Mouse (Mus musculus): ENCODE data around the gene Zfp688. TPM values are rescaled to one million over a fixed set of nuclear protein-coding genes. Genes with fewer than 3 reads are reported as not detected.

Gene Zfp688
- polyA plus RNA-seq, 1 experiment, result 17.7 TPM

- no peak overlapping the region for H3K27ac ChIP-seq (ENCODE audit: insufficient read depth, low read depth, low read length)
- H3K4me3 ChIP-seq (ENCODE audit: insufficient read depth, low read length), result no peak overlapping the region
- TF ChIP-seq POLR2A (IDR thresholded peaks at IDR 0.05; ENCODE audit: borderline replicate concordance, low read depth, low read length), result no peak
- TF ChIP-seq CTCF (IDR thresholded peaks at IDR 0.05; ENCODE audit: low read depth, low read length), result no peak
- H3K4me1 ChIP-seq (ENCODE audit: control insufficient read depth, insufficient read depth, low read length), result peaks cover 6% of the 10 kb centered on the region
These were observed 33.0 kb upstream of the Zfp688 start for GRCm38 (mm10) chr7:127454905-127455304.

- no peak for TF ChIP-seq CTCF (IDR thresholded peaks at IDR 0.05; ENCODE audit: low read depth, low read length)
- TF ChIP-seq POLR2A (IDR thresholded peaks at IDR 0.05; ENCODE audit: borderline replicate concordance, low read depth, low read length), result no peak
- H3K27ac ChIP-seq (ENCODE audit: insufficient read depth, low read depth, low read length), result no peak overlapping the region
- peaks cover 9% of the 10 kb centered on the region for H3K4me1 ChIP-seq (ENCODE audit: control insufficient read depth, insufficient read depth, low read length)
- no peak overlapping the region for H3K4me3 ChIP-seq (ENCODE audit: insufficient read depth, low read length)
These were observed 31.2 kb upstream of the Zfp688 start for GRCm38 (mm10) chr7:127453056-127453455.

DNA sequence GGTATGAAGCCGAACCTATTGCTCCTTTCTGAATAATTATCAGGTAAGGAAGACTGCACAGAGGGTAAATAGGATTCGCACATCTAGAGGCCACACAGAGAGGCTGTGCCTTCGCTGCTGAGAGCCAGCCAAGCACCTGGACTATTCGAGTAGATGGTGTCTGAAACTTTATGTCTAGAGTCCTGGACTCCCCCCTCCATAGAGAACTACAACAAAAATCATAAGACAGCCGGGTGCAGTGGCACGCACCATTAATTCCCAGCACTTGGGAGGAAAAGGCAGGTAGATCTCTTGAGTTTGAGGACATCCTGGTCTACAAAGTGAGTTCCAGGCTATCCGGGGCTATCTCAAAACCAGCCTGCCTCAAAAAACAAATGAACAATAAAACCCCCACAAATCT is 28.1 kb upstream of the Zfp688 start:
- H3K4me1 ChIP-seq (ENCODE audit: control insufficient read depth, insufficient read depth, low read length), result peaks cover 9% of the 10 kb centered on the region
- peak overlapping the region; percentile 6; the same call in 1 of the 2 replicates for H3K4me3 ChIP-seq (ENCODE audit: insufficient read depth, low read length)
- TF ChIP-seq CTCF (IDR thresholded peaks at IDR 0.05; ENCODE audit: low read depth, low read length) (no peak), POLR2A (IDR thresholded peaks at IDR 0.05; ENCODE audit: borderline replicate concordance, low read depth, low read length) (no peak)
- no peak overlapping the region for H3K27ac ChIP-seq (ENCODE audit: insufficient read depth, low read depth, low read length)

- H3K4me3 ChIP-seq (ENCODE audit: insufficient read depth, low read length), result peak within 1 kb of the TSS; percentile 99
- H3K4me1 ChIP-seq (ENCODE audit: control insufficient read depth, insufficient read depth, low read length), result peaks cover 9% of the 10 kb centered on the region
- no peak for TF ChIP-seq CTCF (IDR thresholded peaks at IDR 0.05; ENCODE audit: low read depth, low read length)
- TF ChIP-seq POLR2A (IDR thresholded peaks at IDR 0.05; ENCODE audit: borderline replicate concordance, low read depth, low read length), result no peak
- peak within 1 kb of the TSS; percentile 67 for H3K27ac ChIP-seq (ENCODE audit: insufficient read depth, low read depth, low read length)
These were observed 26.8 kb upstream of the Zfp688 start, which contains the start of gene Zfp689 for GRCm38 (mm10) chr7:127448521-127449300. Gene Zfp689, minus strand, starts transcription at chr7:127449158.

DNA sequence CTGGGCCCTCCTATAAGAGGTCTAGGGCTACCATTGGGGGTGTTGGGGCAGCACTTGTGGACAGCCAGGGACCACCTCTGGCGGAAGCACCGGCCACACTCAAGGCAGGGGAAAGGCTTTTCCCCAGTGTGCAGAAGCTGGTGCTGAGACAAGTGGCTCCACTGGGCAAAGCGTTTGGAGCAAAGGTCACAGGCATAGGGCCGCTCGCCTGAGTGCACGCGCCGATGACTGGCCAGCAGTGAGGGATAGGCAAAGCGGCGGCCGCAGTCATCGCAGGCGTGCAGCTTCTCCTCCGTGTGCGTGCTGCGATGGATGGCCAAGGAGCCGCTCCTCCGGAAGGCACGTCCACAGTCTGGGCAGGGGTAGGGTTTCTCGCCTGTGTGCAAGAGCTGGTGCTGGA is 22.1 kb upstream of the Zfp688 start:
- TF ChIP-seq POLR2A (IDR thresholded peaks at IDR 0.05; ENCODE audit: borderline replicate concordance, low read depth, low read length) (no peak), CTCF (IDR thresholded peaks at IDR 0.05; ENCODE audit: low read depth, low read length) (no peak)
- H3K4me1 ChIP-seq (ENCODE audit: control insufficient read depth, insufficient read depth, low read length), result no peaks in the 10 kb centered on the region

GRCm38 (mm10) chr7:127437724-127438123 is 15.9 kb upstream of the Zfp688 start:
- TF ChIP-seq CTCF (IDR thresholded peaks at IDR 0.05; ENCODE audit: low read depth, low read length), result peak; percentile 46; the same call in 1 of the 2 replicates
- TF ChIP-seq POLR2A (IDR thresholded peaks at IDR 0.05; ENCODE audit: borderline replicate concordance, low read depth, low read length), result no peak
- no peaks in the 10 kb centered on the region for H3K4me1 ChIP-seq (ENCODE audit: control insufficient read depth, insufficient read depth, low read length)
- H3K4me3 ChIP-seq (ENCODE audit: insufficient read depth, low read length), result no peak overlapping the region
- no peak overlapping the region for H3K27ac ChIP-seq (ENCODE audit: insufficient read depth, low read depth, low read length)

More for the DNA sequence above, 22.1 kb upstream of the Zfp688 start:
- no peak overlapping the region for H3K4me3 ChIP-seq (ENCODE audit: insufficient read depth, low read length)
- no peak overlapping the region for H3K27ac ChIP-seq (ENCODE audit: insufficient read depth, low read depth, low read length)

- TF ChIP-seq POLR2A (IDR thresholded peaks at IDR 0.05; ENCODE audit: borderline replicate concordance, low read depth, low read length) (no peak), CTCF (IDR thresholded peaks at IDR 0.05; ENCODE audit: low read depth, low read length) (no peak)
- Histone ChIP-seq H3K4me3 (ENCODE audit: insufficient read depth, low read length) (no peak overlapping the region), H3K4me1 (ENCODE audit: control insufficient read depth, insufficient read depth, low read length) (no peaks in the 10 kb centered on the region), H3K27ac (ENCODE audit: insufficient read depth, low read depth, low read length) (no peak overlapping the region)
These were observed 13.3 kb upstream of the Zfp688 start for GRCm38 (mm10) chr7:127435206-127435605.

DNA sequence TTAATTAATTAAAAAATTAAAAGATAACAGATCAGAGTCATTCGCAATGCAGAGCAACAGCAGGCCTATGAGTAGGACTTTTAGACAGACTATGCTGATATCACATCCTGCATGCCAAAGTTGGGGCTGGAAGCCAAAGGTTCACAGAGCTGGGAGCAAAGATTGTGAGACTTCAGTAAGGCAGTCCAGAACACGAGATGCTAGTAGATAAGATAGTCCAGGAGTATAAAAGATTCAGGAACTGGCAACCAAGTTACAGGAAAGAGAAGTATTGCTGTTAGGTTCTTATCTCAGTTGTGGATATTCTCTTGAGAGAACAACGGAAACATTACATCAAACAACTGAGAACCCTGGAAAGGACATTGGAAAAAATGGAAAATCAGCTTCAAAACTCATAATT is 4.5 kb upstream of the Zfp688 start:
- H3K4me1 ChIP-seq (ENCODE audit: control insufficient read depth, insufficient read depth, low read length), result no peaks in the 10 kb centered on the region
- TF ChIP-seq CTCF (IDR thresholded peaks at IDR 0.05; ENCODE audit: low read depth, low read length) (no peak), POLR2A (IDR thresholded peaks at IDR 0.05; ENCODE audit: borderline replicate concordance, low read depth, low read length) (no peak)
- no peak overlapping the region for H3K27ac ChIP-seq (ENCODE audit: insufficient read depth, low read depth, low read length)

GRCm38 (mm10) chr7:127425911-127426310 is 4.0 kb upstream of the Zfp688 start:
- Histone ChIP-seq H3K4me3 (ENCODE audit: insufficient read depth, low read length) (no peak overlapping the region), H3K4me1 (ENCODE audit: control insufficient read depth, insufficient read depth, low read length) (0 out of 2 replicates have a peak, but pooled peaks cover 2% of the 10 kb centered on the region), H3K27ac (ENCODE audit: insufficient read depth, low read depth, low read length) (no peak overlapping the region)
- TF ChIP-seq POLR2A (IDR thresholded peaks at IDR 0.05; ENCODE audit: borderline replicate concordance, low read depth, low read length) (no peak), CTCF (IDR thresholded peaks at IDR 0.05; ENCODE audit: low read depth, low read length) (no peak)

More for the DNA sequence above, 4.5 kb upstream of the Zfp688 start:
- H3K4me3 ChIP-seq (ENCODE audit: insufficient read depth, low read length), result no peak overlapping the region

GRCm38 (mm10) chr7:127425291-127425690 is 3.4 kb upstream of the Zfp688 start:
- no peak overlapping the region for H3K27ac ChIP-seq (ENCODE audit: insufficient read depth, low read depth, low read length)
- H3K4me1 ChIP-seq (ENCODE audit: control insufficient read depth, insufficient read depth, low read length), result 0 out of 2 replicates have a peak, but pooled peaks cover 4% of the 10 kb centered on the region
- no peak overlapping the region for H3K4me3 ChIP-seq (ENCODE audit: insufficient read depth, low read length)
- TF ChIP-seq CTCF (IDR thresholded peaks at IDR 0.05; ENCODE audit: low read depth, low read length) (no peak), POLR2A (IDR thresholded peaks at IDR 0.05; ENCODE audit: borderline replicate concordance, low read depth, low read length) (no peak)

Measured in bone marrow macrophage, adult 2 months (primary cell).